Mouse (Mus musculus): ENCODE measurements around the gene Zfp568.

Zfp568 gene

GRCm38 (mm10) chr7:30050882-30051548, 67.3 kb downstream of the Zfp568 start, which contains the start of gene Zfp14:
TSS of gene Zfp14 (minus strand) at chr7:30051380.
- DNase-seq (ENCODE audit: low spot score in 2 of 2), result peak; percentile 74 to 92

DNA sequence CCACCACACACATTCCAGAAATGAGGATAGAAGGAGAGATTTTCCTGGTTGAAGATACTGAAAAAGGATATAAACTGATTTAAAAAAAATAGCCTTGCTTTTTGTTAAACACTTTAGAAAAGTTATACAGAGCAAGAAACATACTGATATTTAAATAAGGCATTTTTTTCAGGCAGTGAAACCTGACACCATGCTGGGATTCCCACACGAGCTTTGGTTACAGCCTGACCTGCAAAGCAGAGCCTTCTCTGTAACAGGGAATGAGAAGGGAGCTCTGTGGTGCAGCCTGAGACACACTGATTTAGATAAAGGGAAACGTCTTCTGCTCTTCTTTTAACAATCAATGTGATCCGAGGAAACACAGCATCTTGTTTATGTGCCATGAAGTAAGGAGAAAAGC, 69.8 kb downstream of the Zfp568 start:
- DNase-seq (ENCODE audit: low spot score in 2 of 2), result no peak

DNA sequence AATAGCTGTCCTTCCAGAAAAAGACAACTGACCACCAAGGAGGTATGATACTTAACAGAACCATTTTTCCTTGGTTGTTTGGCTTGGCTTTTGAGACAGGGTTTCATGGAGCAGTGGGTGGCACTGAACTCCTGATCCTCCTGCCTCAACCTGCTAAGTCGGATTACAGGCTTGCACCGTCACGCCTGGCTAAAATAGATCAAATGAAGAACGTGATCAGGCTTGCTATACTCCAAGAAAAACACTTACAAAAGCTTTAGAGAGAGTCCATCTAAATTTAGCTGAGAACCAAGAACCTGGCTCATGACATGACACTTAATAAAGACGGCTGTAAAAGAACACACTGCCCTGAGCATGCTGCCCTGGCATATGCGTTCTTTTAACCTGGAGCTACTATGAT, 76.6 kb downstream of the Zfp568 start:
- DNase-seq (ENCODE audit: low spot score in 2 of 2), result no peak

- DNase-seq (ENCODE audit: low spot score in 2 of 2), result no peak
Observed at GRCm38 (mm10) chr7:30062478-30062877, 78.7 kb downstream of the Zfp568 start.

DNA sequence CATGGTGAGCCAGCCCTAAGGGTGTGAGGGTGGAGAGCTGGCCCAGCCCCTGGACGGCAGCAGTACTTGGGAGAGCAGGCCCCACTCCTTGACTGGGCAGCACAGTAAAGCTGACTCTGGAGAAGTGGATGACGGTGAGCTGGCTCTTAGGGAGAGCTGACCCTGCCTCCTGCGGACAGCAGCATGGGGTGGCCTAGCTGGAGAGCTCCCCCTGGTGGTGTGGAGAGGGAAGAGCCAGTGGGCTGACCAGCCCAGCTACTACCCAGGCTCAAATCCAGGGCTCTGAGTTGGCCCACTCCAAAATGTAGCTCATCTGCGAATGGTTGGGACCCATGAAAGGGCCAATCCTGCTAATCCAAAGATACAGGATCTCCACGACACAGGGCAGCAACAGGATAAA, 80.9 kb downstream of the Zfp568 start:
- DNase-seq (ENCODE audit: low spot score in 2 of 2), result no peak

DNA sequence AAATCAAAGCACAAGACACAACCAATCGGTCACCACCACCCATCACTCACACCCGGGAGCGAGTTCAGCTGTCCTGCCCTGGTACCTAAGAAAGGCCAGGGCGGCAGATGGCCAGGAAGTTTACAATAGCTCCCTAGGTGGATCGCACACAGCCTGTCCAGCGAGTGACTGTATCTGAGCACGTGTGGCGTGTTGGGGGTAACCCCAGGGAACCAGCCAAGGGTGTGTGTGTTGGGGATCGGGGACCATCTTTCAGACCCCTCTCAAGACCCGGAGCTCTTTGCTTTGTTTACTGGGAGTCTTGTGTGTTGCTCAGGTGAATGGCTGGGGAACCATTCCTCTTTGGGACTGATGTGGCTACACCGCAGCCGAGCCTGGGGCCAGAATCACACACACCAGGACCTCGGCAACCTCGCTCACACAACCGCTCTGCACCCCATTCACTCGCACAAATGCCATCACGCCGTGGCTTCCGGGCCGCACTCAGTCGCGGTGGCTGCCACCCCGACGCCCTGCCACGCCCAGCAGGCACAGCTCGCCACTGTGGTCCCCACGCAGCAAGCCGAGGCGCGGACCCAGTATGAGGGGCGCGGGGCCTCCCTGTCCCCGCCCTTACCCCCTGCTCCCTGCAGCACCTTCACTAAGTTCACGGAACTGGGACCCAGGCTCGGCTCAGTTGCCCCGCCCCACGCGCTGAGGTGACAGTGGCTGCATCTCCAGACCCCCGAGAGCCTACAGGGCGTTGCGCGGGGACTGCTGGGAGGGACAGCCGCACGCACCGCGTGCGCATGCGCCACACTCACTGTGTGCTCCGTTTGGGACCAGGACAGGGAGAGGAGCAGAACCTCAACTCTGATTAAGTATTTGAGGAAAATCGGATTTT, 88.6 kb downstream of the Zfp568 start, which contains the start of gene Zfp82:
TSS of gene Zfp82 (minus strand) at position 755 of the 883 bp plus-strand sequence.
- peak in 1 of 2 experiments; percentile 82 for DNase-seq (ENCODE audit: low spot score in 2 of 2)

Data from left cerebral cortex, adult 9 months (tissue).